Mouse (Mus musculus): Measurements from ENCODE around the gene Opn4.

GRCm38 (mm10) chr14:34555211-34555610 lies 44.7 kb downstream of the Opn4 start:
- no peak for TF ChIP-seq MYC (IDR thresholded peaks at IDR 0.05; ENCODE audit: low read depth, low read length)
- no peak for TF ChIP-seq SIN3A (IDR thresholded peaks at IDR 0.05; ENCODE audit: low read length)

All from MEL (cell line).